Mouse (Mus musculus) heart, postnatal 0 days (tissue): ENCODE data around the gene 4930404H24Rik.

ENCODE experiments used
- CTCF ChIP-seq: IDR thresholded peaks from 2 replicates; pipeline ENCODE4 v1.5.1; 2016; ENCODE audit warnings: antibody characterized with exemption, control low read depth, low read depth
- EP300 ChIP-seq: IDR thresholded peaks from 2 replicates; pipeline ENCODE4 v1.6.1; 2016; ENCODE audit warnings: antibody characterized with exemption, low read depth

- TF ChIP-seq EP300, result no peak
- no peak for TF ChIP-seq CTCF
Observed at GRCm38 (mm10) chr2:153448519-153448918, 44.1 kb upstream of the 4930404H24Rik start.
